Mouse (Mus musculus): Measurements from ENCODE around the gene Uck2.

Gene Uck2

DNA sequence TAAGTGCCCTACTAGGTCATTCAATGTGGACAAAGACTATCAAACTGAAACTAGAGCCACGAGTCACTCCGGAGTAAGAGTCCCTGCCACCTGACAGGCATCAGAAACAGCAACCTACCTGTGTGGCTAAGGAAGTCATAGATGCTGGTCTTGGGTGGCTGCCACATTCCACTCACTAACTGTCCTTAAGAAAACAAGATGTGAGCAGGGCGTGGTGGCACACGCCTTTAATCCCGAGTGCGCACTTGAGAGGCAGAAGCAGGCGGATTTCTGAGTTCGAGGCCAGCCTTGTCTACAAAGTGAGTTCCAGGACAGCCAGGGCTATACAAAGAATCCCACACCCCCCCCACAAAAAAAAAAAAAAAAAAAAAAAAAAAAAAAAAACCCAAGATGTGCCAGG lies 35.2 kb downstream of the Uck2 start:
- no peak for DNase-seq

DNA sequence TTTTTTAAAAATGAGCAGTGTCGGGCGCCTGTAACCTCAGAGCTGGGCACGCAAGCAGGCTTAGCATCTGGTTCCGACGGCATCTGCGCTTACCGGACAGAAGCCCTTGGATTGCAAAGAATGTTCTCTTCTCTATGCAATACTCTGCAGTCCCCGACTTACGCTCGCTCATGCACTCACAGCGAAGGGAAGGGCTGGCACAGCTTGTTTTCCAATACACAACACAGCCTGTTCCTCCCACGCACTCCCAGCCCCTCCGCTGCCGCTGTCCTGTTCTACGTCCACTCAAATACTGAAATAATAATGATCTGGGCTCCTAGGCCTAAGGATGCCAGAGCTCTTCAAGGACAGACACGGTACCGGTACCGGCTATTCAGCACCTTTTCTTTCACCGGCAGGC lies 35.9 kb downstream of the Uck2 start:
- DNase-seq = no peak

GRCm38 (mm10) chr1:167247886-167248285 lies 37.2 kb downstream of the Uck2 start:
- no peak for DNase-seq

GRCm38 (mm10) chr1:167246976-167247375 lies 38.1 kb downstream of the Uck2 start:
- no peak for DNase-seq

DNA sequence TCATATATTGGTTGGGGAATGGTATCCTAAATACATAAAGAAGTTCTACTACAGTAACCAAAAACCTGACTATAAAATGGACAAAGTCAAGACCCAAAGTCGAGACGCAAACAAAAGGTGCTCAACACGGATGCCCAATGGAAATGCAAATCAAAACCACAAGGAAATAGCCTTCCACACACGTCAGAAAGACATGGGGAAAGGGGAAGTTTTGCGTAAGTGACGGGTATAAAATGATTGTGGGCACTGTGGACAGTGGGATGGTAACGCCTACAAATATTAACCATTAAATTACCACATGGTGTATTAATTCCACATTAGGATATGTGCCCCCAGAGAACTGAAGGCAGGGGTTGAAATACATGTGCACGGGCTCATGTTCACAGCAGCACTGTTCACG lies 38.8 kb downstream of the Uck2 start:
- DNase-seq = no peak

GRCm38 (mm10) chr1:167245180-167245641 lies 39.9 kb downstream of the Uck2 start:
- no peak for DNase-seq

GRCm38 (mm10) chr1:167242191-167242681 lies 42.9 kb downstream of the Uck2 start:
- DNase-seq = no peak

- DNase-seq = no peak
Observed at GRCm38 (mm10) chr1:167241487-167241886, 43.6 kb downstream of the Uck2 start.

DNA sequence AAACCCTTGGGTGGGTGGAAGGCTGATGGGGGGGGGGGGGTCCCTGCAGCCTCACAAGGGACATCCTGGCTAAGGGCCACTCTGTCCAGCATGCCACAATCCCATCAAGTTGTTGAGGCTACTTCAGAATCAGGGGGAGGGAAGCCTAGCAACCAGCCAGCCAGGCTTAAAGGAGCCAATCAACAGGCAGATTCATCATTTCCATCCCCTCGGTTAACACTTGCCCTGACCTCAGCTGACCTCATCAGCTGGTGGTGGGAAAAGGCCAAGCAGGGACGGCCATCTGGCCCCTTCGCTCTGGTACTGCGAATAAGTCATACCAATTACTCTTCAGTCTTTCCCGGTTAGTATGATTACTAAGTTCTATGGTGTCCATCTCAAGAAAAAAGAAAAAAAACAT lies 44.8 kb downstream of the Uck2 start:
- DNase-seq = no peak

DNA sequence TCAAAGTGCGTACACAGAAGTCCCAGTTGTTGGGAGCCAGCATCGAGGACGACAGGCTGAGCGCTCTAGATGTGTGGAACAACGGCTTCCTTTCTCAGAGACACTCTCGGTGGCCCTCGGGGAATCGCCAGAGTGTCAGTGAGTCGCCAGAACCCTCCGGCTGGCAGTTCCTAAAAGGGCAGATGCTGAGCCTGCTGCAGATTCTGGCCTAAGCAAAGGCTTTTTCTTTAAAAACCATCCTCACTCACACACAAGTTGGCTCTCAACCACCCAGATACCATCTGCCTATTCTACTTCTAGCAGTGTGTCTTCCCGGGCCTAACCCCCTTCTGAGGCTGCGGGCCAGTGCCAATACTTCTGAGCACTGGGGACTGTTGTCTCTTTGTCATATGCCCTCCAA lies 45.2 kb downstream of the Uck2 start:
- no peak for DNase-seq

GRCm38 (mm10) chr1:167237798-167238197 lies 47.3 kb downstream of the Uck2 start:
- no peak for DNase-seq

GRCm38 (mm10) chr1:167236790-167237189 lies 48.3 kb downstream of the Uck2 start:
- DNase-seq = no peak

GRCm38 (mm10) chr1:167234344-167234743 lies 50.8 kb downstream of the Uck2 start:
- no peak for DNase-seq

DNA sequence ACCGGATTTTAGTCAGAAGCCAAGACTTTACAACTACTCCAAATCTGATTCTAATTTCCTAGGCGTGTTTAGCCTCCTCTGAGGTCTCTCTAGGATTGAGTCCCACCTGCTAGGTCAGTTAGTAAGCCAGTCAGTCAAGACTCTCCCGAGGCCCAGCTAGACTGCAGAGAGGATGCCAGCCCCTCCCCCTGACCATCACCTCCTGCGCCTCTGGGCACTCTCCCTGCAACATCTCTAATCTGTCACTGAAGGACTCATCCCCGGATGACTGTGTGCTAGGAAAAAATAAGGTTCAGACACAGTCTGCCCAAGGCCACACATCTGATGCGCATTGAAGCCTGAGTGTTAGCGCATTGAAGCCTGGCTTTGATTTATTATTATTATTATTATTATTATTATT lies 52.2 kb downstream of the Uck2 start:
- no peak for DNase-seq

GRCm38 (mm10) chr1:167231612-167232283 lies 53.4 kb downstream of the Uck2 start:
- no peak for DNase-seq

DNA sequence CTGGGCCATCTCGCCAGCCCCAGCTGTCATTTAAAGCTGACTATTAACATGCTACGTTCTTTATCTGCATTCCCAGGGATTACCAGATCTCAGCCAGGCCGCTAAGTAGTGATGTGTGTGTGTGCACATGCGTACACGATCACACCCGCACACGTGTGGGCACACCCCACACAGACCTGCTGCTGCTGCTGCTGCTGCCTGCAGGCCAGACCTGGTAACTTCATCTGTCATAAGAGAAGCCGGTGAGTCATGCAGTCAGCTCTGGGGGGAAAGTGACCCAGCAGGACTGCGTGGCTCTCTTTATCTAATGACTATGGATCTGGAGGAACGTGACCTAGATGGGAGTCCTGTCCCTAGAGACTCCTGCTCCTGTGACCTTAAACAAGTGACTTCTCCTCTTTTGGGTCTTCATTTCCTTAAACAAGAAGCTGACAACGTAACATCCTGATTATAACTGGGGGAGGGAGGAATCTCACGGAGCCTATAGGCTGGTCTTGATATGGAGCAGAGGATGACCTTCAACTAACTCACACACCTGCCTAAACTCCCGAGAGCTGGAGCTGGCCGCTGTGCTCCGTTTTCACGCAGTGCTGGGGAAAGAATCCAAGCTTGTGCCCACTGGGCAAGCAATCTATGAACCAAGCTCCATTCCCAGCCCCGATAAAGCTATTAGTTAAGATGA lies 54.0 kb downstream of the Uck2 start:
- no peak for DNase-seq

GRCm38 (mm10) chr1:167222382-167223010 lies 62.6 kb downstream of the Uck2 start:
- no peak for DNase-seq

GRCm38 (mm10) chr1:167220303-167221174 lies 64.6 kb downstream of the Uck2 start:
- peak; percentile 63 for DNase-seq

- DNase-seq = no peak
Observed at GRCm38 (mm10) chr1:167215460-167215859, 69.7 kb downstream of the Uck2 start.

- DNase-seq = no peak
Observed at GRCm38 (mm10) chr1:167212710-167213109, 72.4 kb downstream of the Uck2 start.

- peak; percentile 13 for DNase-seq
Observed at GRCm38 (mm10) chr1:167211979-167212614, 73.0 kb downstream of the Uck2 start.

DNA sequence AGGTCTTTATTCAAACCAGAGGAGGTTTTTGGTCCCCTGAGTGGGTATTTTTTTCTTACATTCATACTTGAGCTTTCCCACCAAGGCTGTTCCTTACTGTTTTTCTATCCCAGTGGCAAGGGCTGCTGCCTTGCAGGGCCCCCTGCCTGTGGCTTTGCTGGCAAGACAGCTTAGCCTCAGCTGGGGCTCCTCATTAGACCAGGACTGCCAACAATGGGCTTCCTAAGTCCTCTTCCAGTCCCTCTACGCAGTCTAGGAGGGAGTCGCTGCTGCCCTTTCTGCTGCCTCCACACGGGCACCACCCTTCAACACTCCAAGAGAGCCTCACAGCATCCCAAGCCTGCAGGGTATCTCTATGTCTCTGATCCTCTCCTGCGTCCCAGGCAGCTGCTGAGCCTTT lies 76.3 kb downstream of the Uck2 start:
- DNase-seq = no peak
